Mouse (Mus musculus): ENCODE data around the gene 2310061I04Rik. TPM values are rescaled to one million over a fixed set of nuclear protein-coding genes. Genes with fewer than 3 reads are reported as not detected.

2310061I04Rik gene
- polyA plus RNA-seq, 1 experiment from 2014 or later = 20.5 TPM

DNA sequence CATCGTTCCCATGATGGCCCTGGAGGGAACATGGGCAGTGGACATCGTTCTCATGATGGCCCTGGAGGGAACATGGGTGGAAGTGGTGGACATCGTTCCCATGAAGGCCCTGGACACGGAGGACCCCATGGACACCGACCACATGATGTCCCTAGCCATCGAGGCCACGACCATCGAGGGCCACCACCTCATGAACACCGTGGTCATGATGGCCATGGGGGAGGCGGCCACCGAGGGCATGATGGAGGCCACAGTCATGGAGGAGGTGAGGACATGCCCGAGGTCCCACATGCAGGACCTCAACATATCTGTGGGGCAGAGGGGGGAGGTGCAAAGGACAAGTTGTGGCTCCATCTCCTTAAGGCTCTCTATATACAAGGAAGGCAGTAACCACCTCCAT lies 33.4 kb upstream of the 2310061I04Rik start:
- Histone ChIP-seq H3K27ac (replicated peaks) (no peak overlapping the region), H3K27me3 (ENCODE audit: control insufficient read depth, insufficient read depth, low read length) (no peaks in the 10 kb centered on the region), H3K9me3 (ENCODE audit: control insufficient read depth, low read length) (no peaks in the 10 kb centered on the region), H3K4me3 (ENCODE audit: low read depth, low read length) (no peak overlapping the region), H3K36me3 (ENCODE audit: control insufficient read depth, insufficient read depth, low read length) (peaks cover 31% of the 10 kb centered on the region), H3K4me1 (replicated peaks; ENCODE audit: control insufficient read depth, insufficient read depth) (no peaks in the 10 kb centered on the region), H3K9ac (ENCODE audit: low read length) (no peak overlapping the region), H3K4me2 (replicated peaks; ENCODE audit: low read depth) (no peak overlapping the region)
- peak; percentile 21; the same call in 1 of the 2 replicates for ATAC-seq (ENCODE audit: low FRiP score, low TSS enrichment)
- no peak for DNase-seq (ENCODE audit: low spot score)
- TF ChIP-seq EP300 (optimal IDR thresholded peaks at IDR 0.05) = no peak
- TF ChIP-seq CTCF (IDR thresholded peaks at IDR 0.05; ENCODE audit: low read depth) = no peak
- WGBS = 96% methylated on average over 12 of the region's 12 CpGs

DNA sequence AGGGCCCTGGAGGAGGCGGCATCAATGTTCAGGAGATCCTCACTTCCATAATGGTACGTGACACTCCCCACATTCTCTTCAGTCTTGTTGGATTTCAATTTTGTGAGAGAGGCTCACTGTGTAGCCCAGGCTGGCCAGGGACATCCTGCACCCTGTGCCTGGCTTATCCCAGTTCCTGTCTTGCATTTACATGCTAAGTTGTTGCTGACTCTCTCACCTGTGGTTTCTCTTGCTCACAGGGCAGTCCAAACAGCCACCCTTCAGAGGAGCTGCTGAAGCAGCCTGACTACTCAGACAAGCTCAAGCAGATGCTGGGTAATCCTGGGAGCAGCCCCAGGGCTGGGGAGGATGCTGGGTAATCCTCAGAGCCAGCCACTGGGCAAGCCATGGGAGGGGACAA lies 32.3 kb upstream of the 2310061I04Rik start:
- TF ChIP-seq CTCF (IDR thresholded peaks at IDR 0.05; ENCODE audit: low read depth) = no peak
- no peak overlapping the region for H3K9ac ChIP-seq (ENCODE audit: low read length)
- H3K36me3 ChIP-seq (ENCODE audit: control insufficient read depth, insufficient read depth, low read length) = peaks cover 36% of the 10 kb centered on the region
- no peak overlapping the region for H3K4me2 ChIP-seq (replicated peaks; ENCODE audit: low read depth)
- 97% methylated on average over 2 of the region's 2 CpGs for WGBS
- H3K4me1 ChIP-seq (replicated peaks; ENCODE audit: control insufficient read depth, insufficient read depth) = no peaks in the 10 kb centered on the region
- DNase-seq (ENCODE audit: low spot score) = no peak
- no peak overlapping the region for H3K4me3 ChIP-seq (ENCODE audit: low read depth, low read length)
- no peak; the same call in 1 of the 2 replicates for ATAC-seq (ENCODE audit: low FRiP score, low TSS enrichment)
- no peaks in the 10 kb centered on the region for H3K9me3 ChIP-seq (ENCODE audit: control insufficient read depth, low read length)
- no peak overlapping the region for H3K27ac ChIP-seq (replicated peaks)
- no peaks in the 10 kb centered on the region for H3K27me3 ChIP-seq (ENCODE audit: control insufficient read depth, insufficient read depth, low read length)

GRCm38 (mm10) chr17:35927471-35927870 lies 30.2 kb upstream of the 2310061I04Rik start:
- H3K27ac ChIP-seq (replicated peaks) = no peak overlapping the region
- H3K27me3 ChIP-seq (ENCODE audit: control insufficient read depth, insufficient read depth, low read length) = no peaks in the 10 kb centered on the region
- no peaks in the 10 kb centered on the region for H3K9me3 ChIP-seq (ENCODE audit: control insufficient read depth, low read length)
- H3K4me3 ChIP-seq (ENCODE audit: low read depth, low read length) = no peak overlapping the region
- H3K9ac ChIP-seq (ENCODE audit: low read length) = no peak overlapping the region
- DNase-seq (ENCODE audit: low spot score) (no peak), ATAC-seq (ENCODE audit: low FRiP score, low TSS enrichment) (no peak)
- no peaks in the 10 kb centered on the region for H3K4me1 ChIP-seq (replicated peaks; ENCODE audit: control insufficient read depth, insufficient read depth)
- peaks cover 40% of the 10 kb centered on the region for H3K36me3 ChIP-seq (ENCODE audit: control insufficient read depth, insufficient read depth, low read length)
- 66% methylated on average over 1 of the region's 1 CpGs for WGBS
- TF ChIP-seq EP300 (optimal IDR thresholded peaks at IDR 0.05) (no peak), CTCF (IDR thresholded peaks at IDR 0.05; ENCODE audit: low read depth) (no peak)
- no peak overlapping the region for H3K4me2 ChIP-seq (replicated peaks; ENCODE audit: low read depth)

DNA sequence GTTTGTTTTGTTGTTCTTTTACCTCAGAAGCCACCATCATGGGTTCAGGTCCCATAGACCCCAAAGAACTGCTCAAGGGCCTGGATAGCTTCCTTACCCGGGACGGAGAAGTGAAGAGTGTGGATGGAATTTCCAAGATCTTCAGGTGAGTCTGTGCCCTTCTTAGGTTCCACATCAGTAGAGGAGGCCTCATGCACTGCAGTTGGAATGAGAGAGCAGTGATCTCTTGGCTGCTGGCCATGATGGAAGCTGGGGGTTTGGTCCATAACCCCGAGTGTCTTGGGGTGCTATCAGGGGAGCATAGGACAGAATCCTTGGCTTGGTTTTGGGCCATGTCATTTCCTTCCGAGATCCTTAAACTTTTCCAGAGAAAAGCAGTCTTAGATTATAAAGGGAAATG lies 26.1 kb upstream of the 2310061I04Rik start:
- ATAC-seq (ENCODE audit: low FRiP score, low TSS enrichment) (no peak), DNase-seq (ENCODE audit: low spot score) (no peak)
- WGBS = 91% methylated on average over 4 of the region's 4 CpGs
- H3K4me2 ChIP-seq (replicated peaks; ENCODE audit: low read depth) = no peak overlapping the region
- H3K4me1 ChIP-seq (replicated peaks; ENCODE audit: control insufficient read depth, insufficient read depth) = peaks cover 4% of the 10 kb centered on the region
- H3K9me3 ChIP-seq (ENCODE audit: control insufficient read depth, low read length) = no peaks in the 10 kb centered on the region
- H3K4me3 ChIP-seq (ENCODE audit: low read depth, low read length) = no peak overlapping the region
- peaks cover 23% of the 10 kb centered on the region for H3K36me3 ChIP-seq (ENCODE audit: control insufficient read depth, insufficient read depth, low read length)
- no peak for TF ChIP-seq CTCF (IDR thresholded peaks at IDR 0.05; ENCODE audit: low read depth)
- no peak for TF ChIP-seq EP300 (optimal IDR thresholded peaks at IDR 0.05)
- no peak overlapping the region for H3K9ac ChIP-seq (ENCODE audit: low read length)
- no peaks in the 10 kb centered on the region for H3K27me3 ChIP-seq (ENCODE audit: control insufficient read depth, insufficient read depth, low read length)
- H3K27ac ChIP-seq (replicated peaks) = no peak overlapping the region

DNA sequence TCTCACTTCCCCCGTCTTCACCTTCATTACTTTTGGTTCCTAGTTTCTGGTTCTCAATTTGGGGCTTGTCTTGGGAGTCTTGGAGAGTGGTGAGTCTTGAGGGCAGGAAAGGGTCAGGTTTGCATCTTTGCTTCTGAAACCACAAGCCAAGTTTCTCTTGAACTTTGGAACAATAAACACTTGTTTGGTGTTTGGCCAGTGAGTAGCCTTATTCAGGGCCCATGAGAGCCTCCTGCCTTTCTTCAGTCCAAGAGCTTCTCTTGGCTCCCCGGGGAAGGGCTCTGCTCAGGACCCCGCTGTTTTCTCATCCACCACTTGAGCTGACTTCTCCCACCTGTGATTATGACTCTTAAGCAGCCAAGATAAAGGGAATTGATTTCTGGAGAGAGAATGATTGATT lies 25.3 kb upstream of the 2310061I04Rik start:
- H3K9ac ChIP-seq (ENCODE audit: low read length) = 0 out of 2 replicates have a peak overlapping the region, but pooled peaks have one; percentile 14
- no peaks in the 10 kb centered on the region for H3K9me3 ChIP-seq (ENCODE audit: control insufficient read depth, low read length)
- H3K27ac ChIP-seq (replicated peaks) = no peak overlapping the region
- H3K4me2 ChIP-seq (replicated peaks; ENCODE audit: low read depth) = no peak overlapping the region
- DNase-seq (ENCODE audit: low spot score) = no peak
- no peaks in the 10 kb centered on the region for H3K27me3 ChIP-seq (ENCODE audit: control insufficient read depth, insufficient read depth, low read length)
- WGBS = 79% methylated on average over 3 of the region's 3 CpGs
- H3K4me3 ChIP-seq (ENCODE audit: low read depth, low read length) = no peak overlapping the region
- ATAC-seq (ENCODE audit: low FRiP score, low TSS enrichment) = no peak
- no peak for TF ChIP-seq CTCF (IDR thresholded peaks at IDR 0.05; ENCODE audit: low read depth)
- no peak for TF ChIP-seq EP300 (optimal IDR thresholded peaks at IDR 0.05)
- H3K36me3 ChIP-seq (ENCODE audit: control insufficient read depth, insufficient read depth, low read length) = peaks cover 16% of the 10 kb centered on the region
- peaks cover 4% of the 10 kb centered on the region for H3K4me1 ChIP-seq (replicated peaks; ENCODE audit: control insufficient read depth, insufficient read depth)

GRCm38 (mm10) chr17:35921710-35922109 lies 24.5 kb upstream of the 2310061I04Rik start:
- Histone ChIP-seq H3K36me3 (ENCODE audit: control insufficient read depth, insufficient read depth, low read length) (peaks cover 14% of the 10 kb centered on the region), H3K9ac (ENCODE audit: low read length) (no peak overlapping the region), H3K27ac (replicated peaks) (no peak overlapping the region), H3K4me1 (replicated peaks; ENCODE audit: control insufficient read depth, insufficient read depth) (peaks cover 4% of the 10 kb centered on the region), H3K4me3 (ENCODE audit: low read depth, low read length) (no peak overlapping the region), H3K9me3 (ENCODE audit: control insufficient read depth, low read length) (no peaks in the 10 kb centered on the region), H3K4me2 (replicated peaks; ENCODE audit: low read depth) (no peak overlapping the region), H3K27me3 (ENCODE audit: control insufficient read depth, insufficient read depth, low read length) (no peaks in the 10 kb centered on the region)
- no peak for DNase-seq (ENCODE audit: low spot score)
- no peak for ATAC-seq (ENCODE audit: low FRiP score, low TSS enrichment)
- 72% methylated on average over 4 of the region's 4 CpGs for WGBS
- TF ChIP-seq EP300 (optimal IDR thresholded peaks at IDR 0.05) (no peak), CTCF (IDR thresholded peaks at IDR 0.05; ENCODE audit: low read depth) (no peak)
